Mouse (Mus musculus) stomach, embryonic 15.5 days (tissue): Measurements from ENCODE around the gene Zhx3. TPM values are rescaled to one million over a fixed set of nuclear protein-coding genes. Genes with fewer than 3 reads are reported as not detected.

ENCODE experiments used
- ATAC-seq: fragments of 200-750 bp; cut with Nextera tagmentation; 2 replicates; pipeline ENCODE4 v1.8.0; 2017; ENCODE audit warnings: low read depth, moderate number of reproducible peaks, moderate TSS enrichment; ENCODE audit not compliant: insufficient read depth, low FRiP score
- H3K27ac ChIP-seq: fragments of 300-500 bp; sonication (generic); 2 replicates; pipeline ENCODE4 v1.5.1; 2015; ENCODE audit warnings: mild to moderate bottlenecking, inconsistent platforms
- H3K27me3 ChIP-seq: fragments of 300-500 bp; sonication (generic); replicated peaks from 2 replicates; pipeline ENCODE4 v1.6.1; 2015; ENCODE audit warnings: inconsistent platforms
- H3K36me3 ChIP-seq: fragments of 300-500 bp; sonication (generic); 2 replicates; pipeline ENCODE4 v1.6.1; 2015; ENCODE audit warnings: inconsistent platforms
- H3K4me1 ChIP-seq: fragments of 300-500 bp; sonication (generic); 2 replicates; pipeline ENCODE4 v1.6.1; 2015; ENCODE audit warnings: inconsistent platforms
- H3K4me2 ChIP-seq: fragments of 300-500 bp; sonication (generic); 2 replicates; pipeline ENCODE4 v1.6.1; 2015; ENCODE audit warnings: mild to moderate bottlenecking, inconsistent platforms
- H3K4me3 ChIP-seq: fragments of 300-500 bp; sonication (generic); replicated peaks from 2 replicates; pipeline ENCODE4 v1.5.1; 2015; ENCODE audit warnings: inconsistent platforms
- H3K9ac ChIP-seq: fragments of 300-500 bp; sonication (generic); 2 replicates; pipeline ENCODE4 v1.6.1; 2015; ENCODE audit warnings: inconsistent platforms
- H3K9me3 ChIP-seq: fragments of 300-500 bp; sonication (generic); 2 replicates; pipeline ENCODE4 v1.6.1; 2016; ENCODE audit warnings: inconsistent platforms
- WGBS: fragments of 180-500 bp; shearing (Covaris S2); methylation state at CpG from one replicate; pipeline ENCODE4 v1.1.7; 2015; 5-methylcytosine and 5-hydroxymethylcytosine counted together
- polyA plus RNA-seq: library from polyadenylated mRNA; unstranded; fragments of >200 nt; fragmentation: Nextera tagmentation; extraction: Ambion mirVana; gene quantifications from 2 replicates; pipeline ENCODE4 v1.2.1, GENCODE M21; 2015

The Zhx3 gene
- polyA plus RNA-seq, 1 experiment from 2014 or later: 8.9 TPM

DNA sequence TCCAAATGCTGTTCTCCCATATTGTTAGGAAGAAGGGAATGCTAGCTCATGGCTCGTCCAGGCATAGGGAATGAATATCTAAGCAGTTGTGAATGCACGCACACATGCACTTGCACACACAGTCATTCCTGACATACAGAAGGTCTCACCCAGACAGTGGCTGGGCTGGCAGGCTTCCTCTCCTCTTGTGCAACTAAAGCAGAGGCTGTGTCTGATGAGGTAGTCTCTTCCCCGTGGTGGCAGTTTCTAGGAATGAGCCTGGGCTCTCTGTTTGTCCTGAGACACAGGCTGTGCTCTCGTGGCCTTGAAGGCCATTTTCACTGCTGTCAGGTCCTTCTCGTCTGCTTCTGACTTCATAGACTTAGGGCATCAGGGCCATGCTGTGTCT is 128.0 kb downstream of the Zhx3 start:
- no peak for ATAC-seq
- Histone ChIP-seq H3K4me2 (no peak overlapping the region), H3K27ac (no peak overlapping the region), H3K4me1 (peaks cover 18% of the 10 kb centered on the region; the same call in 1 of the 2 replicates), H3K9me3 (no peaks in the 10 kb centered on the region), H3K36me3 (peaks cover 27% of the 10 kb centered on the region), H3K27me3 (no peaks in the 10 kb centered on the region), H3K9ac (no peak overlapping the region), H3K4me3 (no peak overlapping the region)
- WGBS: 85% methylated on average over 5 of the region's 5 CpGs

DNA sequence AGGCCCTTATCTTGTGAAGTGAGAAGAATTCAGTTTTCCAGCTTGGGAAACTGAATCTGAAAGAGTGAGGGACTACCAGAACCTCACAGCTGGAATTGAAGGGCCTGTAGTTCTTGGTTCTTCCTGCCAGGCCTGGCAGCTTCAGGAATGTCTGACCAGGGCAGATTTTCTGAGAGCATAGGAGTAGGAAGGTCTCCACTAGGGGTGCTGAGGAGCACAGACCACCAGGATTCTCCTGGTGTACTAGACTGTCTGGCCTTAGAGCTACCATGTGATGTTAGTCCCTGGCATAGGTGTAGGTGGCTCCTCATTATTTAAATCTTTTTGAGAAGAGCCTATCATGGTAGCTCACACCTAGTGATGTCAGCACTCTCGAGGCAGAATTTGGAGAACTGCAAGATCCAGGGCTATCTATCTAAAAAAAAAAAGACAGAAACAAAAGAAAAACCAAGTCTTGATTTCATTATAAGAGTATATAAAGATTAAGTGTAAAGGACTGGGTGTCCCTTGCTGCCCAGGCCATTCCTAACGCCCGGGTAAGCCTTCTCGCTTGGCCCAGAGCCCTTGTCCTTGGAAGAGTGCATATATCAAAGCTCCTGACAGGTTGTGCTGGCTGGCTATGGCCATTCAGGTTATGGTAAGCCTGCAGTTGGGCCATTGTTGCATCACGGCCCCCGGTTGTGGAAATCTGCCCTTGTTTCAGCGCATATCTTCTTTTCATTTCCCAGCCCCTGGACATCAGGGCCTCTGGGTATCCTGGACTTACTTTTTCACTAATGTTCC is 128.6 kb downstream of the Zhx3 start:
- peaks cover 24% of the 10 kb centered on the region for H3K36me3 ChIP-seq
- H3K9ac ChIP-seq: no peak overlapping the region
- no peak overlapping the region for H3K4me3 ChIP-seq
- H3K4me1 ChIP-seq: peaks cover 22% of the 10 kb centered on the region; the same call in 1 of the 2 replicates
- H3K27ac ChIP-seq: no peak overlapping the region
- no peaks in the 10 kb centered on the region for H3K9me3 ChIP-seq
- H3K4me2 ChIP-seq: no peak overlapping the region
- WGBS: 80% methylated on average over 7 of the region's 7 CpGs
- ATAC-seq: no peak
- H3K27me3 ChIP-seq: no peaks in the 10 kb centered on the region

DNA sequence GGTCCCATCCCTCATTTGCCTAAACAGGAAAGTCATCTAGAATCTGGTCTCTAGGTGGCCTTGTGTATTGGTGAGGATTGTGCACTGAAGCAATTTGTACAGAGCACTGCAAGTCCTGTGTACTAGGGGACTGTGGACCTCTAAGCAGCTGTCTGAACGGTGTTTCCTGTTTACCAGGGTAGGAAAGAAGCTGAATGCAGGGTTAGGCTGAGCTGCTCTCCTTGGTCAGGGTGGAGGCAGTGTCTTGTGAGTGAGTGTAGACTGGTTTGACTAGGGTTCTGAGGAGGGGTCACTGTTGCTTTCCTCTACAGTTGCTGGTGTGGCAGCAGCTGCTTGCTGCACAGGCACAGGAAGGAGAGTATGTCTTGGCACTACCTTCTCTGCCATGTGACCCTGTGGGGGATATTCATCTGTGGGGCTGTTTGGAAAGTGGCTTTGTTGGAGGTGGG is 130.6 kb downstream of the Zhx3 start:
- WGBS: 38% methylated on average over 1 of the region's 1 CpGs
- H3K4me2 ChIP-seq: no peak overlapping the region
- no peak for ATAC-seq
- no peaks in the 10 kb centered on the region for H3K9me3 ChIP-seq
- peaks cover 4% of the 10 kb centered on the region; the same call in 1 of the 2 replicates for H3K36me3 ChIP-seq
- no peak overlapping the region for H3K9ac ChIP-seq
- H3K27ac ChIP-seq: no peak overlapping the region; the same call in 1 of the 2 replicates
- H3K4me1 ChIP-seq: peaks cover 29% of the 10 kb centered on the region; the same call in 1 of the 2 replicates
- no peak overlapping the region for H3K4me3 ChIP-seq
- no peaks in the 10 kb centered on the region for H3K27me3 ChIP-seq

DNA sequence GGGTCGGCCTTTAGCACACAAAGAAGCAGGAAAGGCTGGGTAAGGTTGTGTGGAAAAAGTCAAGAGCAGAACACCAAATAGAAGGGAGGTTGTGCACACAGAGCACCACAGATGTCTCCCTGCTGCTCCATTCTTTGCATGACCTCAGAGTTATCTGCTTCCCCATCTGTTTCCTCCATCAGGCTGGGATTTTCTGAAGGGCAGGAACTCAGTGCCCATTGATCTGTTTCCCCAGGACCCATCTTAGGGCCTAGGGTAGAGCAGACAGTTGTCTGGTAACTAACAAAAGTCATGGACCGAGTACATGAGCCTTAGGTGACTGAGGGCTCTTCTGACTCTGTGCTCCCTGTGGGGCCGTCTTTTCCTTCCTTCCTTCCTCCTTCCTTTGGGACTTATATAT is 131.2 kb downstream of the Zhx3 start:
- 55% methylated on average over 3 of the region's 3 CpGs for WGBS
- H3K4me3 ChIP-seq: no peak overlapping the region
- no peak for ATAC-seq
- H3K4me1 ChIP-seq: peaks cover 33% of the 10 kb centered on the region; the same call in 1 of the 2 replicates
- 0 out of 2 replicates have a peak, but pooled peaks cover 6% of the 10 kb centered on the region for H3K36me3 ChIP-seq
- H3K9ac ChIP-seq: no peak overlapping the region
- no peak overlapping the region for H3K4me2 ChIP-seq
- peak overlapping the region; percentile 3; the same call in 1 of the 2 replicates for H3K27ac ChIP-seq
- no peaks in the 10 kb centered on the region for H3K27me3 ChIP-seq
- H3K9me3 ChIP-seq: no peaks in the 10 kb centered on the region

DNA sequence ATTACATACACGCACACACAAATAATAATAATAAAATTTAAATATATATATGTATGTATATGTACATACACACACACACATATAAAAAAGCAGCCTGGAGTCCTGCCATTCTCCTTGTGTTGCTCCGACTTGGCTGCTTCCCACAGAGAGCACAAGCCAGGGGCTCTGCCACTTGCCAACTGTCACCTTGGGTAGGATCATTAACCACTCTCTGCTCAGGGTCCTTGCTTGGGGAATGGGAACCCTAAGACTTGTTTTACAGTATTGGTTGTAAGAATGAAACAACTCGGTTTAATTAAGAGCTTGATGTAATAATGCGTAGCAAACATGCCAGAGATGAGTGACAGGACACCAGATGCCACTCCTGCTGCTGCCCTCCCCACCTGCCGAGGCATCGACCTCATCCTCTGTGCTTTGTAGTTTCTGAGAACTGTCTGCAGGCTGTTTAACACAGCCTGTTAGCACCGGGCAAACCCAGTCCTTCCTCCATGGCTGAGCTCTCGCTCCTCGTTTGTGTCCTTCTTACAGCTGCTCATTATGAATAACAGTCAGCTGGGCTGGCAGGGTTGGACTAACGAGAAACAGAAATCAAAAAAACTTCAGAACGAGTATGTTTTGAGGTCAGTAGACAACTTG is 132.2 kb downstream of the Zhx3 start:
- Histone ChIP-seq H3K9ac (no peak overlapping the region), H3K36me3 (0 out of 2 replicates have a peak, but pooled peaks cover 7% of the 10 kb centered on the region), H3K4me2 (no peak overlapping the region), H3K4me3 (no peak overlapping the region), H3K27ac (no peak overlapping the region), H3K9me3 (no peaks in the 10 kb centered on the region), H3K4me1 (peaks cover 36% of the 10 kb centered on the region; the same call in 1 of the 2 replicates), H3K27me3 (no peaks in the 10 kb centered on the region)
- no peak for ATAC-seq
- 72% methylated on average over 11 of the region's 11 CpGs for WGBS

- H3K27me3 ChIP-seq: no peaks in the 10 kb centered on the region
- no peak for ATAC-seq
- no peak overlapping the region for H3K27ac ChIP-seq
- H3K4me3 ChIP-seq: no peak overlapping the region
- H3K4me1 ChIP-seq: peaks cover 34% of the 10 kb centered on the region; the same call in 1 of the 2 replicates
- H3K4me2 ChIP-seq: no peak overlapping the region
- H3K9ac ChIP-seq: no peak overlapping the region
- peaks cover 10% of the 10 kb centered on the region; the same call in 1 of the 2 replicates for H3K36me3 ChIP-seq
- 49% methylated on average over 2 of the region's 2 CpGs for WGBS
- H3K9me3 ChIP-seq: no peaks in the 10 kb centered on the region
Observed at GRCm38 (mm10) chr2:160739647-160740356, 133.0 kb downstream of the Zhx3 start.

DNA sequence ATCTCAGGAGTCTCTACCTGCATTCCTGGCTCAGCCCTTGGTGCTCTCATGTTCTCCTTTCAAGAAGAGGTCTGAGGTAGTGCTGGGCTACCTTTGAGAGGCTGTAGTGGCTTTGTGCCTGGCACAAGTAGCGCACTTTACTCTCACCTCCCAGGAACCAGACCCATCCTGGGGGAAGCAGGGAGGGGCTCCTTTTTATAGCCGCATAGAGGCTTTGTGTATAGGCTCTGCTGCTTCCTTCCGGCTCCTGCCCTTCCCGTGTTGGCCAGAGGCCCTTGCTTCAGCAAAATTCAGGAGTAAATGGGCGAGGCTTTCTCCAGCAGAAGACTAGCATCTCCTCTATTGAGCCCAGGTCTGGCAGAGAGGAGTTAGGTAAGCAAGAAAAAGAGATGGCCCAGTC is 134.4 kb downstream of the Zhx3 start:
- 60% methylated on average over 5 of the region's 5 CpGs for WGBS
- H3K36me3 ChIP-seq: peaks cover 10% of the 10 kb centered on the region; the same call in 1 of the 2 replicates
- H3K9me3 ChIP-seq: no peaks in the 10 kb centered on the region
- H3K27me3 ChIP-seq: no peaks in the 10 kb centered on the region
- ATAC-seq: no peak
- no peak overlapping the region for H3K4me2 ChIP-seq
- no peak overlapping the region for H3K4me3 ChIP-seq
- H3K9ac ChIP-seq: no peak overlapping the region
- H3K4me1 ChIP-seq: peaks cover 36% of the 10 kb centered on the region
- H3K27ac ChIP-seq: no peak overlapping the region

GRCm38 (mm10) chr2:160736466-160736865 is 136.3 kb downstream of the Zhx3 start:
- peaks cover 35% of the 10 kb centered on the region for H3K4me1 ChIP-seq
- no peak for ATAC-seq
- H3K9me3 ChIP-seq: no peaks in the 10 kb centered on the region
- no peaks in the 10 kb centered on the region for H3K27me3 ChIP-seq
- peaks cover 10% of the 10 kb centered on the region; the same call in 1 of the 2 replicates for H3K36me3 ChIP-seq
- no peak overlapping the region for H3K27ac ChIP-seq
- H3K9ac ChIP-seq: no peak overlapping the region
- H3K4me3 ChIP-seq: no peak overlapping the region
- H3K4me2 ChIP-seq: no peak overlapping the region
- 84% methylated on average over 3 of the region's 3 CpGs for WGBS

DNA sequence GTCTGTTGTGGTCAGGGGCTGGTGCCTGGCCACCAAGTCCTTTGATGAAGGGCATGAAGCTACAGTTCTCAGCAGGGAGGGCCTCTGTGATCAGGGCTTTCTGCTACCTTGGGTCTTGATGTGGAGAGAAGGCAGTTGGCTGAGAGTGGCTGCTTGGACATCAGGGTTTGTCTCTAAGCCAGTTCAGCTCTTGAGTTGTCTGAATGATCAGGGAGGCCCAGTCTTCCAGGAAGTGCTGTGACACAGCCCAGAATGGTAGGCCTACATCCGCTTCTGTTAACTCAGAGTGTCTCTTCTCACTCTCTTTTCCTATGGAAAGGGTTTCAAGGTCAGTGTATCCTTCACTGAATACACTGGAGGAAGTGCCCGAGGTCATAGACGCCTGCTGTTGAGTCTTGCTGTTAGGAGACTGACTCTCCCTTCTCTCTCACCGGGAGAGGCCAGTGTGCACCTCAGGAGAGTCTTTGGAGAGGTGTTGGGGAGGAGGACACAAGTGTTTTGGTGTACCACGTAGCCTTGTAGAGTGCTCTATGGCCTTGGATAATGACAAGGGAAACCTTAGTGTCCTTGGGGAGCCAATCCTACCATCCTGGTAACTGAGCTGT is 137.0 kb downstream of the Zhx3 start:
- Histone ChIP-seq H3K4me1 (peaks cover 36% of the 10 kb centered on the region), H3K9me3 (no peaks in the 10 kb centered on the region), H3K27ac (no peak overlapping the region), H3K4me2 (no peak overlapping the region), H3K36me3 (peaks cover 10% of the 10 kb centered on the region; the same call in 1 of the 2 replicates), H3K9ac (no peak overlapping the region), H3K4me3 (no peak overlapping the region), H3K27me3 (no peaks in the 10 kb centered on the region)
- ATAC-seq: no peak
- 83% methylated on average over 5 of the region's 5 CpGs for WGBS

- Histone ChIP-seq H3K9ac (no peak overlapping the region), H3K4me3 (no peak overlapping the region), H3K27ac (no peak overlapping the region), H3K4me2 (no peak overlapping the region), H3K9me3 (no peaks in the 10 kb centered on the region), H3K4me1 (peaks cover 37% of the 10 kb centered on the region), H3K27me3 (no peaks in the 10 kb centered on the region), H3K36me3 (peaks cover 10% of the 10 kb centered on the region; the same call in 1 of the 2 replicates)
- no peak for ATAC-seq
- 83% methylated on average over 3 of the region's 3 CpGs for WGBS
Observed at GRCm38 (mm10) chr2:160734331-160734730, 138.5 kb downstream of the Zhx3 start.

DNA sequence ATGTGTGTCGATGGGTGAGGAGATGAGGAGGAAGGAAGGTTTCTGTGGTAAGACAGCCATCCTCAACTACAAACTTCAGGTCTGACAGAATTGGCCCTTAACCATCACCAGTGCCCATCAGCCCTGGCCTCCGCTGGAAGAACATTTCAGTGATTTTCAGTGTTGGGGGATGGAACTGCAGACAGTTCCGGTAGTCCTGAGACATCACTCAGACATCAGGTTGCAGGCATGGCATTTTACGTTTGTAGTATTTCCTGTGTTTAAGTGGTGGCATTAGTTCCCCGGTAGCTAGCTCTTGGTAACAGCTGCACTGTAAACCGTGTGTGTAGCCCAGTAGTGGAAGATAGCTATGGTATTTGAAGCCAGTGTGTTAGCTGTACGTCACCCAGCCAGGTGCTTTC is 139.7 kb downstream of the Zhx3 start:
- 21% methylated on average over 7 of the region's 7 CpGs for WGBS
- H3K27ac ChIP-seq: no peak overlapping the region
- H3K9ac ChIP-seq: no peak overlapping the region; the same call in 1 of the 2 replicates
- peaks cover 31% of the 10 kb centered on the region for H3K4me1 ChIP-seq
- no peaks in the 10 kb centered on the region for H3K9me3 ChIP-seq
- H3K4me3 ChIP-seq: peak overlapping the region; percentile 89
- H3K4me2 ChIP-seq: peak overlapping the region; percentile 76
- ATAC-seq: no peak
- H3K27me3 ChIP-seq: no peaks in the 10 kb centered on the region
- peaks cover 10% of the 10 kb centered on the region; the same call in 1 of the 2 replicates for H3K36me3 ChIP-seq
